Mouse (Mus musculus) MEL-GATA-1-ER (cell line): ENCODE data around the gene Bmp6.

Source experiments
- DNase-seq: peaks from one replicate; pipeline ENCODE4 v3.0.0-alpha.2; 2012; ENCODE audit warnings: low read depth; ENCODE audit errors: extremely low read depth

The Bmp6 gene

DNA sequence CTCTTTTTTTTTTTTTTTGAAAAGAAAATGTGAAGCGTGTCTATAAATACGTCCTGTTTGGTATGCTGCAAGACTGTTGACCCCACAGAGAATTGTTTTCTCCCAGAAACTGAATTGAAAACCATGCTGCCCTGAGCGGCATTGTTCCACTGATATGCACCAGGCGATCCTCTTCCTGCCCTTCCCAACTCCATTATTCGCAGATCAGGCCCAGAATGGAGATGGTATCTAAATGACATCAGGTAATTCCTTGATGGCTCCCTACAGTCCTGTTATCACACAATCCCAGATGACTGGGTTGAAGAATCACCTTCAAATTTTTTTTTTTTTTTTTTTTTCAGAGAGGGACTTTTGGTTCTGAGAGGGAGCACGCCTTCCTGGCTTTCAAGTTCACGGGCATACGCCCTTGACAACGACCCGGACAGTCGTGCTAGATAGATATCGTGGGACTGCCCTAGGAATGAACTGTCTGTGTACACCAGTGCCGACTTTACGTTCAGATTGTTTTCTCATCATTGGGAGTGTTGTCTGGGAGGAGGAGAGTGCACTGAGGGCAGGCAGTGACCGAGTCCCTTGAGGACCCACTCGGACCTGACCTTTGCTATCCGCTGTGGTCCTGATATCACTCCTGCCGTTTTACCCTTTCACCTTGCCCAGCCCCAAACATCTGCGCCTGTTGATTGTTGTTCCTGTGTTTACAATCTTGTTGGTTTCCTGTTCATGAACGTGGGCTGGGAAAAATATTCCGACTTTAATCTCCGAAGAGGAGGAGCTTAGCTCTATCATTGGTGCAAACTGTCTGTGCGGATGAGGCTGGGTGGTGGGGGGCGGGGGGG lies 8.7 kb downstream of the Bmp6 start:
- DNase-seq: no peak

GRCm38 (mm10) chr13:38354284-38354683 lies 9.4 kb downstream of the Bmp6 start:
- DNase-seq: no peak

DNA sequence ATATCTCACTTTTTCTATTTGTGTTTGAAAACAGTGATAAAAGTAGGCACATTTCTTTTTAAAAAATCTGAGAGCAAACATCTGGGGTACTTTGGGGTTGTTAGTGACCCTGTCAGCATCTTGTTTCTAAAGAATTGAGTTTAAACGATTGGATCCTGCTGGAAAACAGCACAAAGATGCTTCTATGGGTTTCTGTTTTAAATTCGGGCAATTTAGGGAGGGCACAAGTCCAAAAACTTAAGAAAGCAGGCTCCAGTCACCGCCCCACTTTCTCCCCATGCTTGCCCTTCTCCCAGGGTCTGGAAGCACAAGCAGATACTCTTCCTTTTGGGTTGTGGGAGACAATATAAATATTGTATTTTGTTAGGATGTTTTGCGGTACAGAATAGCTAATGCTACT lies 14.1 kb downstream of the Bmp6 start:
- no peak for DNase-seq

DNA sequence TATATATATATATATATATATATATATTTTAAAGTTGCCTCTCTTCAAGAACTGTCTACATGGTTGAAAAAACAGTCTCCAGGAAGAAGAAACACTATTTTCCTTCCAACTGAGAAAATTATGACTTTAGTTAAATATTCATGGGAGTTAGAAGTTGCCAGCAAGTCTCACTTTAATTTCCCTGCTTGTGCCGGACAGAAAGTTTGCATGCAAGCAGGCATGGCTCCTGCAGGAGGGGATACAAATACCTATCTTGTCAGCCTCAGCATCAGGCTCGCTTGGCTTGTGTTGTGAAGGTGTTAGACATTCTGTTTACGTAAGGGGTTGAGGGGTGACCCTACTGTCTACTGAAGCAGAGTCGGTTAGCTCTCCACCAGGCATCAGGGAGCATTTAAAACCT lies 17.8 kb downstream of the Bmp6 start:
- no peak for DNase-seq

- no peak for DNase-seq
Measured at GRCm38 (mm10) chr13:38363869-38364268, 19.0 kb downstream of the Bmp6 start.

DNA sequence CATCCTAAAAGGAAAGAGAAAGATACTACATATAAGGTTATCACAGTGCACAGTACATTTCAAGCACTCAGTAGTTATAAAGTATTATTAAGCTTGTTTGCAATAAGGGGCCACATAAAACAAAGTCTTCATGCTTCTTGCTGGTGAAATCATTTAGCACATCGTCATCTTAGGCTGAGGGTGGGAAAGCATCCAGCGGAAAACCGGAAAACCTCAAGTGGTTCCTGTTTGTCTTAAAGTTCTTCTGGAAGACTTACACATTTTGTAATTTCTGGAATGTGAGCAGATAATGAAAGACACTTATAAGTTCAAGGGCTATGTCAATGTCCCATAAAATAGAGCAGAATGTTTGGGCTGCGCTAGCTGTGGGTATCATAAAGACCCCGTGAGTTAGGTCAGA lies 24.7 kb downstream of the Bmp6 start:
- DNase-seq: no peak

DNA sequence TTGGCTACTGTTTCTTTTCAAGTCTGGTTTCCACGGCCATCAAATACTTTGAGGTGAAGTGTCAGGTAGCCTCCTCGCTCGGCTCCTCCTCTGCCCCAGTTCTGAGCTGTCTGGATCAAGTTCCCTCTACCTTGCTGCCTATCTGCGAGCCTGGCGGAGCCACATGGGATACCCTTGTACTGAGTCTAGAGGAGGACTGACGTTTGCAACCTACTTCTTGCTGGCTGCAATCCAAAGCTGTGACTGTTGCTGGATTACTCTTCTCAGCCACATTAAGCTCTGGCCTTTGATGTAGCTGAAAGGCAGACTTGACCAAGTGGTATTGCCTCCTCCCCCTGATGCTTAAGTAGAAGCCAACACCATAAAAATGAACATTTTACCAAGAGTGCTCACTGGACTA lies 31.2 kb downstream of the Bmp6 start:
- DNase-seq: no peak

- no peak for DNase-seq
Measured at GRCm38 (mm10) chr13:38377355-38377754, 32.4 kb downstream of the Bmp6 start.

DNA sequence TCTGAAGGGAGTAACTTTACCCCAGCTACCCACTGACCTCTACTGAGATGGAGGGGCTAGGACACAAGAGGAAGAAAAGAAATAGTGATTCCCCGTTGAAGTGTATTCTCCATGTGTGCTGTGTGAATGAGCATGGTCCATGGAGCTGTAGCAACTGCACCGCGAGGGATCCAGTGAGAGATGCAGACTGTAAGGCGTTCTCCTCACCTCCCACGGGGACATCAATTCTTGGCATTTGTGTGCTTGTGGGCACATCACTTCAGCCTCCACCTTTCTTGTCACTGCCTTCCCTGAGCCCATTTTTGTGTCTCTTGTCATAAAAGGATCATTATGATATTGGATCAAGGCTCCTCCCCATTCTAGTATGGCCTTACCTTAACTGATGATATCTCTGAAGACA lies 34.9 kb downstream of the Bmp6 start:
- DNase-seq: no peak

DNA sequence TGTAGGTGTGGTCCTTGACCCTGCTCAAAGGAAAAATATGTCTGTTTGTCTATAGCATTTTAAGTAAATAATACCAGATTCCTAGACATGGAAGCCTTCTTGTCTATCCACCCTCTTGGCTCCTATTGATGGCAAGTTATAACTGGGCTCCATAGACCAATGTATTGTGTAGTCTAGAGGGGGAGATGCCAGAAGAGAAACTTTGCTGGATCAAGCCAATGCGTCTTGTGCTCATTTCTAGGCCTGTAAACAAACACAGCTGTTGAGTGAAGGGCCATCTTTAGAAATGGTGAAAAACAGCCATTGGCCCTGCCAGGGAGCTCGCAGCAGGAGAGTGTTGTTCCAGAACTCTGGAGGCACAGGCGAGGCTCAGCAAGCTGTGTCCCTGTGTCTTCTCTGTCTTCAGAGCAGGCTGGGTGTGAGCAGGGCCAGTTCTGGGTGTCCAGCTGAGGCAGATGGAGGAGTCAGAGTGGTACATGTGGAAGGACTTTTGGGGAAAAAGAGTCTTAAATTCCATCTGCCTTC lies 41.2 kb downstream of the Bmp6 start:
- DNase-seq: no peak

GRCm38 (mm10) chr13:38387453-38388040 lies 42.6 kb downstream of the Bmp6 start:
- DNase-seq: no peak

DNA sequence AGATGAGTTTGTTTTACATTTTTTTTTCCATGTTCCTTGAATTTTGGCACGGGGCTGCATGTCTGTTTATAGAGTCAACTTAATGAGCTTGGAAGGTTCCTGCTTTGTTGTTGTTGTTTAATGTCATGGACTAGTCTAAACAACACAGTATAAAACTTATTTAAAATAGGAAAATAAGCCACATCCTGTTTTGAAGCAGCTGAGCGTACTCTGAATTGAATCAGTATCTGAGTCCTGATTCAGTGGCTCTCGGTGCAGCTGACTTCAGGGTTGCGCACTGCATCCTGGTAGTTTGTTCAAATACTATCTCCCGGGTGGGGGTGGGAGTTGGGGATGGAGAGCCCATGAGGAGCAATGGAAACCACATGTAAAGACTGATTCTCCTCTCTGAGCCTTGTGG lies 48.5 kb downstream of the Bmp6 start:
- DNase-seq: no peak

DNA sequence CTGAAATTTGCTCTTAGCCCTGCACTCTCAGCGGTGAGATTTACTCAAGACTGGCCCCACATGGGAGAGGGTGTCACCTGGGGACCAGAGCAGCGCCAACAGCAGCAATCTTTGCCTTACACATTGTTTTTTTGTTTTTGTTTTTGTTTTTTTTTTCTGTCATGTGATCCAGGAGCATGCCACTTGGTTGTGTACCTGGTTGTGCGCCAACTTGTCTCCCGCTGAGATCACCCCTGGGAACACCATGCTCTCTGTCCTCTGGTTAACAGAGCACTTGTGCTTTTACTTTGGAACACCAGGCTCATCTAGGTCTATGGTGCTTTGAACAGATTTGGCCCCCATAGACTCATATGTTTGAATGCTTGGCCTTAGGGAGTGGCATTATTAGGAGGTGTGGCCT lies 50.1 kb downstream of the Bmp6 start:
- DNase-seq: no peak

GRCm38 (mm10) chr13:38397007-38397545 lies 52.2 kb downstream of the Bmp6 start:
- DNase-seq: no peak

GRCm38 (mm10) chr13:38398658-38399057 lies 53.8 kb downstream of the Bmp6 start:
- DNase-seq: no peak

DNA sequence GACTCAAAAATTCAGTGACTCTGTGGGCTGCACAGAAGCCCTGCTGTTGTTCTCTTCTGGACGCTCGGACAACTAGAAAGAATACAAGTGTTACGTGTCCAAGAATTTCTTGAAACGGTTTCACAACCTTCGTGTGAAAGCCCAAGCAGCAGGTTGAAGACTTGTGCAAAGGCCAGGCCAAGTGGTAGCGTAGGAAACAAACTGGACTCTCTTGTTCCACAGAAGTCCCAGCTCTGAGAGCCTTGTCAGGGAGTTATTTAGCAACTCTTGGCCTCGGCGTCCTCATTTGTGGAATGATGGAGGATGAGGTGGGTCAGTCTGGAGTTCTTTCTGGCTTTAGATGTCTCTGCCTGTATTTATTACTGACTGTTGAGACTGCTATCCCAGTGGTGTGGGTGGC lies 55.8 kb downstream of the Bmp6 start:
- no peak for DNase-seq

GRCm38 (mm10) chr13:38407611-38408315 lies 62.9 kb downstream of the Bmp6 start:
- DNase-seq: no peak

- DNase-seq: no peak
Measured at GRCm38 (mm10) chr13:38408636-38409035, 63.7 kb downstream of the Bmp6 start.

GRCm38 (mm10) chr13:38410322-38410865 lies 65.5 kb downstream of the Bmp6 start:
- no peak for DNase-seq

DNA sequence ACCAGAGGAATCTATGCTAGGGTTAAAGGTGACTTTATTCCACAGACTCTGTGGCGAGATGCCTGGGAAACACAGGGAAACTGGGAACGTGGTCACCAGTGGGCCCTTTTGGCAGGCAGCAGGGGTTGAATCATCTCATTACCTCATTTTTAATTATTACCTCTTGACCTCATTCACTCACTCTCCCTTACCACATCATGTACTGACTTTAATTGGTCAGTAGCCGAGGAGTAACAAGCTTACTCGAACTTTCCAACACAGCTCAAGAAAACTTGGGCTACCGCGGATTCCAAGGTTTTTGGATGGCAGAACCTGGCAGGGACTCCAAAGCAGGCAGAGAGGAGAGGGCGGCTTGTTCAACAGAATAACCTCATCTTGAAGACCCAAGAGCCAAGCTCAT lies 74.9 kb downstream of the Bmp6 start:
- no peak for DNase-seq

GRCm38 (mm10) chr13:38422491-38422890 lies 77.6 kb downstream of the Bmp6 start:
- no peak for DNase-seq

DNA sequence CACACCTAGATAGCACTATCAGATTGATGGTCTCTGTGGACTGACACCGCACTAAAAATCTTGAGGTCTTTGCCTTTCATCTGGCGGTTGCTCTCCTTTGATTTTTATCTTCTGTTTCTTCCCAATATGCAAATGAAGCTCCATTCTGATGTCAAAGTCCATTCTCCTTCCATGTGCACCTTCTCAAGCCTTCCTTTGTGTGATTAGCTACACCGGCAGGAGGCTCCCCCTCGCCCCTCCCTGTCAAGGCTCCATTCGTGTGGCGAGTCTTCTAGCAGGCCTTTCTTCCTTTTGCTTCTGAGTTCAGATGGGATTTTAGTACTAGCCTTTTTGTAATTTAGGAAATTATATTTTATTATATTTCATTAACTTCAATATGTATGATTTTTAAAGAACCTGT lies 80.4 kb downstream of the Bmp6 start:
- DNase-seq: no peak
